Mouse (Mus musculus) olfactory bulb, adult 2 months (tissue): ENCODE measurements around the gene Ank3. TPM values are rescaled to one million over a fixed set of nuclear protein-coding genes. Genes with fewer than 3 reads are reported as not detected.

Experiments
- H3K27ac ChIP-seq: fragments of 200-500 bp; 2 replicates; pipeline ENCODE4 v1.5.1; 2012; ENCODE audit warnings: low read depth, low read length; ENCODE audit not compliant: insufficient read depth
- H3K4me1 ChIP-seq: fragments of 200-500 bp; 2 replicates; pipeline ENCODE4 v1.6.1; 2012; ENCODE audit warnings: low read length; ENCODE audit not compliant: control insufficient read depth, insufficient read depth
- H3K4me3 ChIP-seq: fragments of 200-500 bp; 2 replicates; pipeline ENCODE4 v1.5.1; 2012; ENCODE audit warnings: mild to moderate bottlenecking, low read depth, low read length, moderate library complexity; ENCODE audit not compliant: insufficient read depth
- CTCF ChIP-seq: fragments of 200-500 bp; IDR thresholded peaks from 2 replicates; pipeline ENCODE4 v1.5.1; 2012; ENCODE audit warnings: low read depth, mild to moderate bottlenecking, low read length, moderate library complexity; ENCODE audit not compliant: insufficient read depth
- POLR2A ChIP-seq: fragments of 200-500 bp; IDR thresholded peaks from 2 replicates; pipeline ENCODE4 v1.6.1; 2012; ENCODE audit warnings: mild to moderate bottlenecking, low read depth, low read length, moderate library complexity; ENCODE audit not compliant: insufficient read depth
- WGBS: fragments of 180-500 bp; shearing (Covaris S2); methylation state at CpG from one replicate; pipeline ENCODE4 v1.1.7; 2018; 5-methylcytosine and 5-hydroxymethylcytosine counted together
- polyA plus RNA-seq: library from polyadenylated mRNA; stranded (reverse); fragments of >200 nt; gene quantifications from 2 replicates; pipeline ENCODE4 v1.2.4, GENCODE M21; 2012; ENCODE audit warnings: low replicate concordance; ENCODE audit not compliant: missing spikeins, insufficient read depth, insufficient read length

Ank3 gene
- polyA plus RNA-seq, 1 experiment = 212 TPM

- Histone ChIP-seq H3K27ac (no peak overlapping the region), H3K4me3 (no peak overlapping the region), H3K4me1 (no peaks in the 10 kb centered on the region)
- no peak for TF ChIP-seq POLR2A
- no peak for TF ChIP-seq CTCF
- 96% methylated on average over 4 of the region's 4 CpGs for WGBS
Observed at GRCm38 (mm10) chr10:69389511-69389910, 9.1 kb upstream of the Ank3 start.

- TF ChIP-seq POLR2A (no peak), CTCF (no peak)
- WGBS = under 1% methylated on average over 26 of the region's 26 CpGs
Observed at GRCm38 (mm10) chr10:69398197-69398762, 293 bp upstream of the Ank3 start.

GRCm38 (mm10) chr10:69399814-69400385, 1.3 kb downstream of the Ank3 start:
- 10% methylated on average over 17 of the region's 17 CpGs for WGBS
- Histone ChIP-seq H3K4me1 (peaks cover 17% of the 10 kb centered on the region), H3K4me3 (peak overlapping the region; percentile 53), H3K27ac (0 out of 2 replicates have a peak overlapping the region, but pooled peaks have one; percentile 15)
- TF ChIP-seq POLR2A (no peak), CTCF (no peak)

More at GRCm38 (mm10) chr10:69398197-69398762, 293 bp upstream of the Ank3 start:
- Histone ChIP-seq H3K27ac (no peak overlapping the region), H3K4me3 (peak overlapping the region; percentile 53), H3K4me1 (peaks cover 17% of the 10 kb centered on the region)

GRCm38 (mm10) chr10:69405431-69405830, 6.9 kb downstream of the Ank3 start:
- H3K4me1 ChIP-seq = no peaks in the 10 kb centered on the region
- WGBS = 86% methylated on average over 4 of the region's 4 CpGs
- no peak overlapping the region for H3K4me3 ChIP-seq
- H3K27ac ChIP-seq = no peak overlapping the region
- TF ChIP-seq POLR2A (no peak), CTCF (no peak)

GRCm38 (mm10) chr10:69414888-69415287, 16.3 kb downstream of the Ank3 start:
- Histone ChIP-seq H3K4me3 (no peak overlapping the region), H3K4me1 (no peaks in the 10 kb centered on the region), H3K27ac (no peak overlapping the region)
- WGBS = 76% methylated on average over 12 of the region's 12 CpGs
- no peak for TF ChIP-seq CTCF
- TF ChIP-seq POLR2A = no peak

- no peak overlapping the region for H3K4me3 ChIP-seq
- H3K4me1 ChIP-seq = no peaks in the 10 kb centered on the region
- 90% methylated on average over 8 of the region's 8 CpGs for WGBS
- no peak overlapping the region for H3K27ac ChIP-seq
- no peak for TF ChIP-seq POLR2A
- no peak for TF ChIP-seq CTCF
Observed at GRCm38 (mm10) chr10:69418716-69419115, 20.1 kb downstream of the Ank3 start.

GRCm38 (mm10) chr10:69420306-69420705, 21.7 kb downstream of the Ank3 start:
- Histone ChIP-seq H3K4me3 (no peak overlapping the region), H3K27ac (no peak overlapping the region)
- 89% methylated on average over 6 of the region's 6 CpGs for WGBS

GRCm38 (mm10) chr10:69424051-69424450, 25.5 kb downstream of the Ank3 start:
- Histone ChIP-seq H3K4me1 (no peaks in the 10 kb centered on the region), H3K27ac (no peak overlapping the region), H3K4me3 (no peak overlapping the region)
- TF ChIP-seq CTCF (no peak), POLR2A (no peak)
- WGBS = 92% methylated on average over 3 of the region's 3 CpGs

More at GRCm38 (mm10) chr10:69420306-69420705, 21.7 kb downstream of the Ank3 start:
- TF ChIP-seq CTCF (no peak), POLR2A (no peak)
- H3K4me1 ChIP-seq = no peaks in the 10 kb centered on the region

- 86% methylated on average over 4 of the region's 4 CpGs for WGBS
- Histone ChIP-seq H3K4me1 (no peaks in the 10 kb centered on the region), H3K4me3 (no peak overlapping the region), H3K27ac (no peak overlapping the region)
- TF ChIP-seq POLR2A (no peak), CTCF (no peak)
Observed at GRCm38 (mm10) chr10:69430138-69430537, 31.6 kb downstream of the Ank3 start.
